Mouse (Mus musculus) adrenal gland, adult 2 months (tissue): ENCODE results near the gene Mrpl12. TPM values are rescaled to one million over a fixed set of nuclear protein-coding genes. Genes with fewer than 3 reads are reported as not detected.
"Not testable (repeated sequence)": the region's sequence is repeated elsewhere in the genome, so short reads cannot be mapped to it uniquely, and the experiment has no call there.

Experiments
- DNase-seq: peaks from one replicate; pipeline ENCODE4 v3.0.0; 2021
- polyA plus RNA-seq: library from polyadenylated mRNA; depleted of rRNA; stranded (reverse); fragments of >200 nt; gene quantifications from 2 replicates; pipeline ENCODE4 v1.2.3, GENCODE M21; 2012
- total RNA-seq, 2 experiments: library from RNA; stranded (reverse); gene quantifications; 2 replicates each; pipeline ENCODE4 v1.2.3; 2021

Gene Mrpl12
- total and polyA plus RNA-seq, 3 experiments: 107 to 185 (median 146) TPM

DNA sequence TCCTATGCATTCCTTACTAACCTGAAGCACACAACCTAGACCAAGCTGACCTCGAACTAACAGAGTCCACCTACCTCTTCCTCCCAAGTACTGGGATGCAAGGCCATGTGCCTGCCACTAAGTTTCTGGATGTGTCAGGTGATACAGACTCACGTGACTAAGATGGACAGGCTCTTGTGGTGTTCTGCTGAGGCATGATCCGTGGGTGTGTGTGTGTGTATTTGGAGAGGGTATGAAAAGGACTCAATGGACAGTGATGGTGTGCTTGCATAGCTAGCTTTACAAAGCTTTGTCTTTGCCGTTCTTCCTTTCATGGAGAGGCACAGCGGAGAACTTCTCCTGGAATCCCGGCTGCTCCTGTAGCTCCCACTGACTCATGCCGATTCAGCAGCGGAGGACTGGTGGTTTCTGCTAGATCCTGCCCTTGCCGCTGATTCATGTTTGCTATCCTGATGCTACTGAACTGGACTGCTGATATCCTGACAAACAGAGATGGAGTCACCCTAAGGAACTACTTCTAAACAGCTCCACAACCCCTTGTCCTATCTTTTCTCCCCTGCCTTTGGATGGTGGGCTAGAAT lies 24.0 kb downstream of the Mrpl12 start:
- peak; percentile 59 for DNase-seq

DNA sequence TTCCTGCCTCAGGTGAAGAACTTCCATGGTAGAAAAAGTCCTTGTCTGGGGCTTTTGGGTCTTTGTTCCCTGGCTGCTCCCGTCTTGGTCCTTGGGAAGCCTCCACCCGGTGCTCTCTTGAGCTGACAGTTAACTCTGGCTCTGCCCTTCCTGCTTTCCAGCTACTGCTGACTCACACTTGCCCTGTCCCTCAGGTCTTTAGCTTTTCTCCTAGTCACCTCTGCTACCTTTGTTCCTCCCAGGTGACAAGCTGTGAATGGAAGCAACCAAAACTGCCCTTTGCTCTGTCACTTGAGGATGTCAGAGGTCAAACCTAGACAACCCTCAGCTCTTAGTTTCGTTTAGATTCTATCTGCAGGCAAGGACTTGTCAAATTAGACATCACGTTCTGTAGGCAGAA lies 25.5 kb downstream of the Mrpl12 start:
- no peak for DNase-seq

- DNase-seq: no peak
These were observed 26.1 kb downstream of the Mrpl12 start for GRCm38 (mm10) chr11:120510375-120511030.

DNA sequence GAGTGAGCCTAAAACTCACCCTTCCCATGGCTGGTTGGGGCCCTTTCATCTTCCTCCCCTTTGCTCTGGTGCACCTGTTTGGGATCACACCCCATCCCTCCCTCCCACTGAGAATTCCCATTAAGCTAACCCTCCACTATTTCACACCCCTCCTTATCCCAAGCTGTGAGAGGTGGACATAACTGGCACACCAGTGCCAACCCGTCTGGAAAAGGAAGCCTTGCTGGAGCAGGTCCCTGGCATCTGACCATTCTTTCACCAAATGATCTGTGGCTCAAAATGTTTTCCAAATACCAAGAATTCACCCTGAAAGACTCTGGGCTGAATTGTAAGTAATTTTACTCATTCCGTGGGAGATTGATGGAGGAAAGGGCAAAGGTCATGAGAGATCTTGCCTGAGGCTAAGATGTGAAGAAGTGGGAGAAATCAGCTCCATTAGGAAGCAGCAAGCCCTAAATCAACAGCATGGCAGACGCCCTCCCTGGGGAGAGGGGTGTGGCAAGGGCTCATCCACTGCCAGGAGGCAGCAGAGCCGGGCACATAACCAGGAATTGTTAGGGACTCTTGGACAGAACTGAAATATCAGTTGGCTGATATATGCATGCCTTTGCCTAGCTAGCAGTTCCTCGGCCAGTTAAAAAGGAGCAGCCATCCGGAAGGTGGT lies 28.5 kb downstream of the Mrpl12 start:
- peak; percentile 30 for DNase-seq

DNA sequence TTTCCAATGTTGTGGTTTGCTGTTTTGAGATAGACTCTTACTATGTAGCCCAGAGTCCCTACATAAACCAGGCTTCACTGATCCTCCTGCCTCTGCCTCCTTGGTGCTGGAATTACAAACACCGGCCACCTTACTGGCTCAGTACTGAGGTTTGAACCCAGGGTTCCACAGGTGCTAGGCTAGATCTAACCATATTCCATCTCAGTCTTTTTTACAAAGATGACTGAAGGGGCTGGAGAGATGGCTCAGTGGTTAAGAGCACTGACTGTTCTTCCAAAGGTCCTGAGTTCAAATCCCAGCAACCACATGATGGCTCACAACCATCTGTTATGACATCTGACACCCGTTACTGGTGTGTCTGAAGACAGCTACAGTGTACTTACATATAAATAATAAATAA lies 29.8 kb downstream of the Mrpl12 start:
- DNase-seq: not testable (repeated sequence)

DNA sequence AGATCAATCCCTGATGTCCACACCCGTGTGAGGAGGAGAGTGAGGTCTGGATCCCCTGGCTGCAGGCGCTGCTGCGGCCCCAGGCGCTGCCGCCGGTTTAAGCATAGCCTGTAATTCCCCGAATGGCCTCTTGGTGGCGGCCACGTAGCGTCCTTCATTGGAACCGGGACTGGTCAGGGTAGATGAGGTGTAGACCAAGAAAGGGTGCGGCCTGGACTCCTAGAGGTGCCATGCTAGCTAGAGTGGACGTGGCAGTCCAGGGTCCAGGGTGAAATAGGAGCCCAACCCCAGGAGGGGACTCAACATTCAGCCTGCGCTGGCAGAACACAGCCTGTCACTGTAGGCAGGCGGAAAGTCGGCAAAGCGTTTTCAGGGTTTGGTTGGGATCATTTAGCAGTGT lies 31.2 kb downstream of the Mrpl12 start:
- peak; percentile 89 for DNase-seq

DNA sequence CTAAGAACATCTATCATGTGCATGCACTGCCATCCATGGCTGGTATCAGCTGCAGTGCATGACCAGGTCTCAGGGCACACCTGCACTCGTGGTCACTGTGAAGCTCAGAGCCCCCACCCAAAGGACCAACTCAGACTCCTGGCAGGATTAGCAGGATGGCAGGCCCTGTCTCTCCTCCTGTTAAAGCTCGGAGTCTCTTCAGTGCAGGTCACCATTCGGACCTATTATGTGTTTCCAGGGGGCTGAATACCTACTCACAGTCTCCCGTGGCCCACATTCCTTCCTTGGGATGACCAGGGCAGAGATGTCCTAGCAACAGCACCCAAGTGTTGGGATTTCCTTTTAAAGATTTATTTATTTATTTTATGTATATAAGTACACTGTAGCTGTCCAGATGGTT lies 32.7 kb downstream of the Mrpl12 start:
- no peak for DNase-seq

GRCm38 (mm10) chr11:120518027-120518426 lies 33.6 kb downstream of the Mrpl12 start:
- DNase-seq: peak; percentile 52

GRCm38 (mm10) chr11:120518558-120518957 lies 34.1 kb downstream of the Mrpl12 start:
- no peak for DNase-seq

- peak; percentile 52 for DNase-seq
These were observed 35.3 kb downstream of the Mrpl12 start for GRCm38 (mm10) chr11:120519738-120520137.

- no peak for DNase-seq
These were observed 36.1 kb downstream of the Mrpl12 start for GRCm38 (mm10) chr11:120520498-120520897.

DNA sequence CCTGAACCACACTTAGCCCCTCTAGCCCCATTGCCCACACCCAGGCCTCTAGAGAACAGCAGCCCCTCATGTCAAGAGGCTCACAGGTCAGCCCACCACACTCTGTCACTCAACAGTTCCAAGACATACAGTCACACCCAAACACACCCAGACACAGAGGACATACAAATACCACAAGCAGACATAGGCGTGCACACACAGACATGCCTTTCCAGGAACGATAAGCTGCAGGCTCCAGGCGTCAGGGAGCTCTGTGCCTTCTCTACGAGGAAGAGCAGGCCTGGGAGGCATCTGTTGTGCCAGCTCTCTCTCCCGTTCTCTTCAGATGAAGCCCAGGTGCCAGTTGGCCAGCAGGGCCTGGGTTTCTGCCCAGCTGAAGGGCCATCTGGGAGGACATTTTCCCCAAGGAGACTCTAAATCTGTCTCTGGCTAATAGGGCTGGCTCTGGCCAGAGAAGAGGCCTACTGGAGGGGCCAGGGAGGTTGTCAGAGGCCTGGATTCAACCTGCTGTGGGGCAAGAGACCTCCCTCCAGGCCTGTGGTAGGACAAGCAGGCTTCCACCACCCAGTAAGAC lies 36.6 kb downstream of the Mrpl12 start:
- DNase-seq: peak; percentile 48

- DNase-seq: no peak
These were observed 38.2 kb downstream of the Mrpl12 start for GRCm38 (mm10) chr11:120522581-120522980.

- DNase-seq: no peak
These were observed 41.5 kb downstream of the Mrpl12 start for GRCm38 (mm10) chr11:120525959-120526358.

DNA sequence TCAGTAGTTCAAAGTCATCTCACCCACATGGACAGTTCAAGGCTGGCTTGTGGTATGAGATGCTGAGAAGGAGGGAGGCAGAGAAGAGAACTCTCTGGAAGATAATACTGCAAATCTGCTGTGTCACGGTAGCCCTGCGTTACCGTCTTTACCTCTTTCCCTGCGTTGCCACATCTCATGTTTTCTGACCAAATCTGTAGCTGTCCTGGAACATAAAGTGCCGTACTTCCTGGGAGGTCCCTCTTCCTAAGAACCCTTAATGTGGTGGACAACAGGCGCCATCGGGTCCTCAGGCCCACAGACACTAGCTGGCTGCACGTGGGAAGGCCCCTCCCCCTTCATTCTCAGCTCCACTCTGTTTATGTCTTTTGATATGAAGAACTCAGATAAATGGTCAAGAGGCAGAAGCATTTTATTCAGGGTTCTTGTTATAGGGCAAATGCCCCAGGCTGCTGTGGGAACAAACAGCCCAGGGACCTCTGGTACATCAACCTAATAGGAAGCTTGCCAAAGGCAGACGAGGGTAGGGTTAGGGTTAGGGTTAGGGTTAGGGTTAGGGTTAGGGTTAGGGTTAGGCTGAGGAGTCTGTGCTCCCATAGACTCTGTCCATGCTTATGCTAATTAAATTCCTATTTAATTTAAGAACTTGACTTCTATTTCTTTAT lies 43.4 kb downstream of the Mrpl12 start:
- no peak for DNase-seq

- DNase-seq: no peak
These were observed 44.5 kb downstream of the Mrpl12 start for GRCm38 (mm10) chr11:120528903-120529302.

- no peak for DNase-seq
These were observed 45.9 kb downstream of the Mrpl12 start, which contains the start of gene Gcgr for GRCm38 (mm10) chr11:120530085-120530964. TSS of gene Gcgr (plus strand) at chr11:120530699.

- no peak for DNase-seq
These were observed 47.2 kb downstream of the Mrpl12 start for GRCm38 (mm10) chr11:120531646-120532045.

- DNase-seq: no peak
These were observed 49.7 kb downstream of the Mrpl12 start for GRCm38 (mm10) chr11:120534093-120534492.

DNA sequence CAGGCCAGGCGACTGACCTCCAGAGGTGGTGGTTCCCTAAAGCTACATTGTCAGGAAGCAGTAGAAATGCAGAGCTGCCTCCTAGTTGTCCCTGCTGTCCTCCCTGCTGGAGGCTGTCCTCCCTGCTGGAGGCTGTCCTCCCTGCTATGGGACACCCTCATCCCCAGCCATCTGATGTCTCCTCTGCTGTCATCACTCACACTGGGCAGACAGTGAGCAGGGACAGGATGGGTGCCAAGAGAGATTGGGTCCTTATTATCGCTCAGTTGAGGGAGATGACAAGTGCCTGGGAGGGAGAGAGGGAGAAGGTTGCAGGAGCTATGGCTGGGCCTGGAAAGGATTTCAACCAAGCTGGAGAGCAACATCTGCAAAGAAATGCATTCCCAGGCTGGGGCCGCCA lies 50.7 kb downstream of the Mrpl12 start:
- DNase-seq: no peak

- DNase-seq: no peak
These were observed 51.4 kb downstream of the Mrpl12 start for GRCm38 (mm10) chr11:120535804-120536203.
